Mouse (Mus musculus): Measurements from ENCODE around the gene Gramd1b.

GRCm38 (mm10) chr9:40465596-40465995 is 65.6 kb downstream of the Gramd1b start:
- TF ChIP-seq TAL1 (IDR thresholded peaks at IDR 0.05; ENCODE audit: low read length) (no peak), GATA1 (IDR thresholded peaks at IDR 0.05; ENCODE audit: low read length) (no peak)

All from erythroblast, embryonic 14.5 days (primary cell).